In genomic region chr12:69790530-69791505, GRCm38 (mm10) we compare ENCODE assay signal across 8 mouse cellular contexts. TPM values are rescaled to one million over a fixed set of nuclear protein-coding genes. Genes with fewer than 3 reads are reported as not detected.
DNase-seq lines count a peak whose midpoint lies in the region; ATAC-seq and TF ChIP-seq lines count a peak whose summit lies in the region.

Gene Cdkl1, minus strand, starts transcription at chr12:69791267.

- H3K36me3 ChIP-seq in hindbrain, embryonic 16.5 days (ENCODE audit: control insufficient read depth, insufficient read depth, low read length), result no peaks in the 10 kb centered on the region

- intact Hi-C loops in left cerebral cortex, adult 2 months (cut with DNase I), result loop anchor here (5.0 kb wide), 1 partner anchor 116 kb away; no protein-coding TSS in a partner anchor

- H3K9ac ChIP-seq in hindbrain, embryonic 16.5 days (ENCODE audit: low read depth, low read length), result peak within 1 kb of the TSS; percentile 77

- H3K4me1 ChIP-seq in hindbrain, embryonic 16.5 days (ENCODE audit: control insufficient read depth, insufficient read depth, low read depth, low read length), result peaks cover 9% of the 10 kb centered on the region; the same call in 1 of the 2 replicates

- H3K27ac ChIP-seq in hindbrain, embryonic 16.5 days (ENCODE audit: low read depth, low read length), result peak within 1 kb of the TSS; percentile 70
- peak within 1 kb of the TSS; percentile 93 for H3K27ac ChIP-seq in left cerebral cortex, adult 2 months

- peak; percentile 15 for TF ChIP-seq CTCF in left cerebral cortex, adult 2 months (IDR thresholded peaks at IDR 0.05)

- H3K4me2 ChIP-seq in hindbrain, embryonic 16.5 days (ENCODE audit: low read length), result peak within 1 kb of the TSS; percentile 73

- 1% methylated on average over 45 of the region's 45 CpGs for WGBS in hindbrain, embryonic 16.5 days

- peak; percentile 85 for ATAC-seq in hindbrain, embryonic 16.5 days

- H3K4me3 ChIP-seq in hindbrain, embryonic 16.5 days (ENCODE audit: low read length), result peak within 1 kb of the TSS; percentile 51
- peak within 1 kb of the TSS; percentile 86 for H3K4me3 ChIP-seq in left cerebral cortex, adult 2 months

- H3K27me3 ChIP-seq in hindbrain, embryonic 16.5 days (replicated peaks; ENCODE audit: control insufficient read depth, insufficient read depth, low read length), result no peaks in the 10 kb centered on the region

- no peaks in the 10 kb centered on the region for H3K9me3 ChIP-seq in hindbrain, embryonic 16.5 days (ENCODE audit: control insufficient read depth, low read length)

- DNase-seq in adrenal gland, adult 18-20 months (ENCODE audit: low spot score in 2 of 2), result peak; percentile 64 to 68
- peak; percentile 70 for DNase-seq in embryo, embryonic 10 days (ENCODE audit: low spot score)
- DNase-seq in gastrocnemius, adult 8-10 months (ENCODE audit: low spot score in 2 of 2), result peak; percentile 6 to 27
- DNase-seq in left cerebral cortex, adult 2 months (ENCODE audit: extremely low spot score in 1 of 2, low spot score in 2 of 2), result peak; percentile 74 to 75
- peak; percentile 71 to 81 for DNase-seq in lung, postnatal 4 days
- peak; percentile 76 for DNase-seq in right cerebral cortex, adult 18-20 months
- peak; percentile 78 for DNase-seq in thymus, postnatal 4 days

RNA-seq across cellular contexts. Expression of gene Cdkl1, which starts in this region (rescaled TPM):
- 1 to 10 TPM; 1.7 to 2.2 TPM for total RNA-seq in adrenal gland, adult 18-20 months (2021)
- 1 to 10 TPM; 1.1 to 1.7 (median 1.3) TPM for total RNA-seq in gastrocnemius, adult 8-10 months (2022)
- 13.2 and 16.5 TPM in 2 replicates for polyA plus RNA-seq in hindbrain, embryonic 16.5 days (2015; fragmentation: Nextera tagmentation; extraction: Ambion mirVana)
- total RNA-seq in left cerebral cortex, adult 2 months (2021), result 10 to 100 TPM; 28.9 to 30.8 TPM

Comparison
In these comparisons a context has a peak if more than half of its experiments do, and no peak if none do; other contexts are left out.
1. Peak in every context shown above with its lines: DNase-seq, ATAC-seq, H3K4me3 ChIP-seq and H3K27ac ChIP-seq.
2. RNA of gene Cdkl1 (total RNA-seq): 28.9 to 30.8 TPM in left cerebral cortex, adult 2 months; 1.7 to 2.2 TPM in adrenal gland, adult 18-20 months and 1.1 to 1.7 TPM in gastrocnemius, adult 8-10 months; every median in the first group is over 4 times any median in the second.
3. DNase-seq: peak in every context shown above with its lines; median percentile 78 in thymus, postnatal 4 days; 76 in lung, postnatal 4 days; 76 in right cerebral cortex, adult 18-20 months; 74 in left cerebral cortex, adult 2 months; 70 in embryo, embryonic 10 days; 66 in adrenal gland, adult 18-20 months; 16 in gastrocnemius, adult 8-10 months.